Mouse (Mus musculus): ENCODE data around the gene Stac2. TPM values are rescaled to one million over a fixed set of nuclear protein-coding genes. Genes with fewer than 3 reads are reported as not detected.
A peak's percentile ranks its signal among the peaks of the same experiment; 100 is the strongest.

Gene Stac2
- polyA plus RNA-seq, 1 experiment from 2014 or later, result 4.3 TPM

- no peak for ATAC-seq (replicated peaks; ENCODE audit: low FRiP score)
- Histone ChIP-seq H3K9ac (no peak overlapping the region), H3K4me1 (peaks cover 48% of the 10 kb centered on the region), H3K36me3 (peaks cover 39% of the 10 kb centered on the region), H3K4me3 (replicated peaks) (0 out of 2 replicates have a peak overlapping the region, but pooled peaks have one; percentile 7), H3K9me3 (replicated peaks) (no peaks in the 10 kb centered on the region), H3K27me3 (peaks cover 21% of the 10 kb centered on the region), H3K4me2 (peak overlapping the region; percentile 28; the same call in 1 of the 2 replicates), H3K27ac (0 out of 2 replicates have a peak overlapping the region, but pooled peaks have one; percentile 32)
- WGBS, result 21% methylated on average over 12 of the region's 12 CpGs
Measured at GRCm38 (mm10) chr11:98002627-98003026, 50.6 kb downstream of the Stac2 start.

GRCm38 (mm10) chr11:98001986-98002385, 51.3 kb downstream of the Stac2 start:
- no peak overlapping the region for H3K9ac ChIP-seq
- H3K9me3 ChIP-seq (replicated peaks), result no peaks in the 10 kb centered on the region
- no peak overlapping the region for H3K27ac ChIP-seq
- H3K4me3 ChIP-seq (replicated peaks), result no peak overlapping the region
- WGBS, result 63% methylated on average over 6 of the region's 6 CpGs
- H3K27me3 ChIP-seq, result peaks cover 21% of the 10 kb centered on the region
- no peak for ATAC-seq (replicated peaks; ENCODE audit: low FRiP score)
- H3K4me2 ChIP-seq, result no peak overlapping the region
- peaks cover 33% of the 10 kb centered on the region for H3K36me3 ChIP-seq
- peaks cover 48% of the 10 kb centered on the region for H3K4me1 ChIP-seq

- Histone ChIP-seq H3K9ac (no peak overlapping the region), H3K9me3 (replicated peaks) (no peaks in the 10 kb centered on the region), H3K4me2 (no peak overlapping the region), H3K27ac (no peak overlapping the region), H3K27me3 (peaks cover 21% of the 10 kb centered on the region), H3K4me3 (replicated peaks) (no peak overlapping the region), H3K4me1 (peaks cover 48% of the 10 kb centered on the region), H3K36me3 (peaks cover 29% of the 10 kb centered on the region)
- ATAC-seq (replicated peaks; ENCODE audit: low FRiP score), result no peak
- 30% methylated on average over 11 of the region's 11 CpGs for WGBS
Measured at GRCm38 (mm10) chr11:98001351-98001824, 51.9 kb downstream of the Stac2 start.

- no peak overlapping the region for H3K27ac ChIP-seq
- 19% methylated on average over 7 of the region's 7 CpGs for WGBS
- H3K4me3 ChIP-seq (replicated peaks), result no peak overlapping the region
- peaks cover 21% of the 10 kb centered on the region for H3K27me3 ChIP-seq
- no peak overlapping the region for H3K9ac ChIP-seq
- H3K4me1 ChIP-seq, result peaks cover 53% of the 10 kb centered on the region
- H3K36me3 ChIP-seq, result peaks cover 20% of the 10 kb centered on the region
- H3K4me2 ChIP-seq, result no peak overlapping the region
- ATAC-seq (replicated peaks; ENCODE audit: low FRiP score), result no peak
- no peaks in the 10 kb centered on the region for H3K9me3 ChIP-seq (replicated peaks)
Measured at GRCm38 (mm10) chr11:98000378-98001140, 52.7 kb downstream of the Stac2 start.

GRCm38 (mm10) chr11:97999748-98000147, 53.5 kb downstream of the Stac2 start:
- Histone ChIP-seq H3K9ac (no peak overlapping the region), H3K9me3 (replicated peaks) (no peaks in the 10 kb centered on the region), H3K27ac (no peak overlapping the region), H3K4me1 (peaks cover 61% of the 10 kb centered on the region), H3K4me2 (no peak overlapping the region), H3K4me3 (replicated peaks) (no peak overlapping the region), H3K36me3 (peaks cover 12% of the 10 kb centered on the region), H3K27me3 (peaks cover 21% of the 10 kb centered on the region)
- no peak for ATAC-seq (replicated peaks; ENCODE audit: low FRiP score)
- WGBS, result 36% methylated on average over 5 of the region's 5 CpGs

GRCm38 (mm10) chr11:97998898-97999608, 54.2 kb downstream of the Stac2 start:
- Histone ChIP-seq H3K27me3 (peaks cover 21% of the 10 kb centered on the region), H3K9ac (no peak overlapping the region), H3K9me3 (replicated peaks) (no peaks in the 10 kb centered on the region), H3K4me2 (no peak overlapping the region), H3K36me3 (peaks cover 5% of the 10 kb centered on the region), H3K4me3 (replicated peaks) (no peak overlapping the region), H3K4me1 (peaks cover 64% of the 10 kb centered on the region), H3K27ac (no peak overlapping the region)
- 55% methylated on average over 7 of the region's 7 CpGs for WGBS
- ATAC-seq (replicated peaks; ENCODE audit: low FRiP score), result no peak

GRCm38 (mm10) chr11:97998074-97998793, 55.0 kb downstream of the Stac2 start:
- no peak for ATAC-seq (replicated peaks; ENCODE audit: low FRiP score)
- Histone ChIP-seq H3K9ac (no peak overlapping the region), H3K27ac (no peak overlapping the region), H3K36me3 (0 out of 2 replicates have a peak, but pooled peaks cover 4% of the 10 kb centered on the region), H3K4me2 (no peak overlapping the region), H3K9me3 (replicated peaks) (no peaks in the 10 kb centered on the region), H3K27me3 (peaks cover 21% of the 10 kb centered on the region), H3K4me3 (replicated peaks) (no peak overlapping the region), H3K4me1 (peaks cover 56% of the 10 kb centered on the region)
- 78% methylated on average over 11 of the region's 11 CpGs for WGBS

- Histone ChIP-seq H3K4me1 (peaks cover 48% of the 10 kb centered on the region), H3K9me3 (replicated peaks) (no peaks in the 10 kb centered on the region), H3K27ac (no peak overlapping the region), H3K4me2 (no peak overlapping the region), H3K4me3 (replicated peaks) (no peak overlapping the region), H3K27me3 (peaks cover 21% of the 10 kb centered on the region), H3K9ac (no peak overlapping the region), H3K36me3 (no peaks in the 10 kb centered on the region)
- 73% methylated on average over 8 of the region's 8 CpGs for WGBS
- ATAC-seq (replicated peaks; ENCODE audit: low FRiP score), result no peak
Measured at GRCm38 (mm10) chr11:97997387-97997960, 55.8 kb downstream of the Stac2 start.

GRCm38 (mm10) chr11:97996691-97997090, 56.6 kb downstream of the Stac2 start:
- H3K9ac ChIP-seq, result no peak overlapping the region
- peaks cover 16% of the 10 kb centered on the region for H3K27me3 ChIP-seq
- no peak overlapping the region for H3K4me3 ChIP-seq (replicated peaks)
- H3K9me3 ChIP-seq (replicated peaks), result no peaks in the 10 kb centered on the region
- no peak for ATAC-seq (replicated peaks; ENCODE audit: low FRiP score)
- no peaks in the 10 kb centered on the region for H3K36me3 ChIP-seq
- H3K4me1 ChIP-seq, result peaks cover 43% of the 10 kb centered on the region
- H3K27ac ChIP-seq, result no peak overlapping the region
- 73% methylated on average over 1 of the region's 1 CpGs for WGBS
- no peak overlapping the region for H3K4me2 ChIP-seq

GRCm38 (mm10) chr11:97995564-97996288, 57.5 kb downstream of the Stac2 start, which contains the start of gene Arl5c:
TSS of gene Arl5c (minus strand) at chr11:97996181.
- Histone ChIP-seq H3K9ac (peak within 1 kb of the TSS; percentile 46), H3K36me3 (no peaks in the 10 kb centered on the region), H3K9me3 (replicated peaks) (no peaks in the 10 kb centered on the region), H3K4me2 (peak within 1 kb of the TSS; percentile 95), H3K4me1 (peaks cover 37% of the 10 kb centered on the region), H3K27ac (peak within 1 kb of the TSS; percentile 75), H3K27me3 (peaks cover 10% of the 10 kb centered on the region), H3K4me3 (replicated peaks) (peak within 1 kb of the TSS; percentile 54)
- peak; percentile 52 for ATAC-seq (replicated peaks; ENCODE audit: low FRiP score)
- WGBS, result 1% methylated on average over 26 of the region's 26 CpGs

- Histone ChIP-seq H3K27ac (no peak overlapping the region), H3K9ac (peak overlapping the region; percentile 46; the same call in 1 of the 2 replicates), H3K4me3 (replicated peaks) (peak overlapping the region; percentile 54), H3K4me2 (peak overlapping the region; percentile 95), H3K9me3 (replicated peaks) (no peaks in the 10 kb centered on the region), H3K4me1 (peaks cover 37% of the 10 kb centered on the region), H3K36me3 (no peaks in the 10 kb centered on the region), H3K27me3 (peaks cover under 1% of the 10 kb centered on the region; the same call in 1 of the 2 replicates)
- WGBS, result 6% methylated on average over 13 of the region's 13 CpGs
- peak; percentile 49 for ATAC-seq (replicated peaks; ENCODE audit: low FRiP score)
Measured at GRCm38 (mm10) chr11:97994539-97995100, 58.6 kb downstream of the Stac2 start.
